Mouse (Mus musculus) forebrain, embryonic 16.5 days (tissue): Measurements from ENCODE around the gene Pcyt2. TPM values are rescaled to one million over a fixed set of nuclear protein-coding genes. Genes with fewer than 3 reads are reported as not detected.

ENCODE experiments used
- ATAC-seq: fragments of 200-750 bp; cut with Nextera tagmentation; 2 replicates; pipeline ENCODE4 v1.8.0; 2017; ENCODE audit warnings: mild to moderate bottlenecking, moderate library complexity
- H3K27ac ChIP-seq: fragments of 300-500 bp; sonication (generic); 2 replicates; pipeline ENCODE4 v1.5.1; 2014; ENCODE audit warnings: low read length, control low read depth
- H3K27me3 ChIP-seq: fragments of 300-500 bp; sonication (generic); replicated peaks from 2 replicates; pipeline ENCODE4 v1.6.1; 2014; ENCODE audit warnings: low read length; ENCODE audit not compliant: control insufficient read depth, insufficient read depth
- H3K36me3 ChIP-seq: fragments of 300-500 bp; sonication (generic); 2 replicates; pipeline ENCODE4 v1.6.1; 2014; ENCODE audit not compliant: control insufficient read depth, insufficient read depth
- H3K4me1 ChIP-seq: fragments of 300-500 bp; sonication (generic); replicated peaks from 2 replicates; pipeline ENCODE4 v1.6.1; 2014; ENCODE audit warnings: low read length; ENCODE audit not compliant: control insufficient read depth, insufficient read depth
- H3K4me2 ChIP-seq: fragments of 300-500 bp; sonication (generic); 2 replicates; pipeline ENCODE4 v1.6.1; 2014; ENCODE audit warnings: mild to moderate bottlenecking, low read length, control low read depth
- H3K4me3 ChIP-seq: fragments of 300-500 bp; sonication (generic); replicated peaks from 2 replicates; pipeline ENCODE4 v1.5.1; 2014; ENCODE audit warnings: mild to moderate bottlenecking, low read length, control low read depth
- H3K9ac ChIP-seq: fragments of 300-500 bp; sonication (generic); replicated peaks from 2 replicates; pipeline ENCODE4 v1.6.1; 2014; ENCODE audit warnings: low read depth, low read length, control low read depth
- H3K9me3 ChIP-seq: fragments of 300-500 bp; sonication (generic); 2 replicates; pipeline ENCODE4 v1.6.1; 2016; ENCODE audit warnings: low read length; ENCODE audit not compliant: control insufficient read depth
- WGBS: fragments of 180-500 bp; shearing (Covaris S2); extraction: QIAGEN DNeasy Blood & Tissue Kit; methylation state at CpG from one replicate; pipeline ENCODE4 v1.1.7; 2014; 5-methylcytosine and 5-hydroxymethylcytosine counted together
- polyA plus RNA-seq: library from polyadenylated mRNA; unstranded; fragments of >200 nt; fragmentation: Nextera tagmentation; extraction: Ambion mirVana; gene quantifications from 2 replicates; pipeline ENCODE4 v1.2.1, GENCODE M21; 2015

The Pcyt2 gene
- polyA plus RNA-seq, 1 experiment from 2014 or later: 234 TPM

DNA sequence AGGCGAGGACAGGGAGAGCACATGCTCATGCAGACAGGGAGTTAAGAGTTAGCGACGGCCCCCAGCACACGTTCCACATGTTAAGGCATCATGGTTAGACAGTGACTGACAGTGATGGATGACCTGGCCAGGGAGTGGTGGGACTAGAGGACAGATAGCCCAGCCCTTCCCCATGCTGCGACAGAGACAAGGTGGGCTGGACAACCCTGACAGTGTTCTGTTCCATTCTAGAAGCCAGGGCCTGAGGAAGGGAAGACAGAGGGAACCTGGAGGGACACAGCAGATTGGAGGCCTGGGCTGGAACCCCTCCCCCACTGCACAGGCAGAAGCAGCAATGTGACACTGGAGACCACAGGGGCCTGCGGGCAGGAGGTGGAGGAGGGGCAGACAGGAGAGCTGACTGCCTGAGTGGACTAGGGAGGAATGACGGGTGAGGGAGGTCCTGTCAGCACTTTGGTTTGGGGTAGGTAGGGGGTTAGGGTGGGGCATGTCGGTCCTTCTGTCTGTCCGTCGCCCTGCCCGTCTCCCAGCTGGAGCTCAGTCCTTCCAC lies 39.0 kb downstream of the Pcyt2 start:
- Histone ChIP-seq H3K4me3 (no peak overlapping the region), H3K4me2 (no peak overlapping the region), H3K36me3 (peaks cover 15% of the 10 kb centered on the region; the same call in 1 of the 2 replicates), H3K9ac (no peak overlapping the region), H3K4me1 (peaks cover 26% of the 10 kb centered on the region), H3K27me3 (no peaks in the 10 kb centered on the region), H3K9me3 (no peaks in the 10 kb centered on the region), H3K27ac (no peak overlapping the region)
- 88% methylated on average over 11 of the region's 11 CpGs for WGBS
- no peak for ATAC-seq

DNA sequence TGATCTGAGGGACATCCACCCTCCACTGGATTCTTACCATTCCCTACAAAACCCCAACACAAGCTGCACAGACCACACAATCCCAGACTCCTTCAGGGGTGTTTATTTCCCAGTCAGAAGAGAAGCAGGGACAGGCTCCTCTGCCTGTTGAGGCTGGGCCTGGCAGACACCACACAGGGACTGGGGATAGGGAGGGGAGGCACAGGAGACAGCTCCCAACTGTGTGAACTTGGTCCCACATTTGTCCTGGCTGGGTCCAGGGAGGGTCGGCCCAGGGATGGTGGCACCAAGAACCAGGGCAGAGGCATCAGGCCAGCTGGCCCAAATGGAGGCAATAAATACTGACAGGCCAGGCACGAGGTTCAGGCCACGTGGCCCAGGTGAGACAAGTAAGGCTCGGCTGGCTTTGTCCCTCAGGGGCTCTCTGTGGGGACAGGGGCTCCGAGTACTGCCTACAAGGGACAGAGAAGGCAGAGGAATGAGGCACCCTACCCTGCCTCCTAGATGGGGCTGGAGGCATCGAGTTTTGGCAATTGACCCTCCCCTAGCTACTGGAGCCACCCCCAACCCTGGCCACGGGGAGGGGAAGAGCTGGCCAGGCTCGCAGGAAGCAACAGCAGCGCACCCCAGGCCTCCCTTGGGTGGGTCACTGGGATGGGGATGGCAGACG lies 39.6 kb downstream of the Pcyt2 start:
- no peak for ATAC-seq
- Histone ChIP-seq H3K27ac (no peak overlapping the region), H3K4me1 (peaks cover 26% of the 10 kb centered on the region), H3K9me3 (no peaks in the 10 kb centered on the region), H3K9ac (no peak overlapping the region), H3K4me3 (no peak overlapping the region), H3K27me3 (no peaks in the 10 kb centered on the region), H3K4me2 (no peak overlapping the region), H3K36me3 (peaks cover 15% of the 10 kb centered on the region; the same call in 1 of the 2 replicates)
- 87% methylated on average over 10 of the region's 10 CpGs for WGBS

DNA sequence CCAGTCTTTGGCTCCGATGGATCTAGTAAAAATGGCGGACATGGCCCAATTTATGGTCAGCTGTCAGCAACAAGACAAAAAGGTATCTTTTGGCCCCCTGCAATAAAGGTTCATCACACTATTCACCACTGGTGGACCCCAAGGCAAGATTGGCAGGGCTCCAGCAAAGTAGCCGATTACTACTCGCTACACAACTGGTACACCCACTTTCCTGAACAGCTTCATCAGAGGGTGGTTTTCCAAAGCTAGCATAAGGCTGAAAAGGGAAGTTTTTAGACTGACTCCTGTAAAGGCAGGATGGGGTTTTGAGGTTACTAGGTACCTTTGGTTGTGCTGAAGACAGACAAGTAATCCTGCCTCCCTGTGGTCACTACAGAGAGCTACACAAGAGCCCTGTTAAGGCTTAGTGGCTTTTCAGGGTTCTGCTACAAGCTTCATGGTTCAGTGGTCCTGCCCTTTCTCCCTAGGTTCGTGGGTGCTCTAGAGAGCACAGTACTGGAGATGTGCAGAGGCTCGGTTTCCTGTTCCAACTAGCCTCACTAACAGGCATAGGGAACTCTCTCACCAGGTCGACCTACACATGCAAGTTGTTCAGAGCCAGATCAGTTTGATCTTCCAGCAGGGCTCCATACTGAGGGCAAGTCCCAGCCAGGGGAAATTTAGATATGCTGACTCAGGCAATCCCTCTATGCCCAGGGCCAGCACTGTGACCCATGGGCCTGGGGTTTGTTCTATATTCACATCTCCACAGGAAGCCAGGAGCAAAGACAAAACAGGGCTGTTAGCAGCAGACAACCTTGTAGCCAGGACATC lies 40.3 kb downstream of the Pcyt2 start:
- 82% methylated on average over 7 of the region's 7 CpGs for WGBS
- no peak for ATAC-seq

DNA sequence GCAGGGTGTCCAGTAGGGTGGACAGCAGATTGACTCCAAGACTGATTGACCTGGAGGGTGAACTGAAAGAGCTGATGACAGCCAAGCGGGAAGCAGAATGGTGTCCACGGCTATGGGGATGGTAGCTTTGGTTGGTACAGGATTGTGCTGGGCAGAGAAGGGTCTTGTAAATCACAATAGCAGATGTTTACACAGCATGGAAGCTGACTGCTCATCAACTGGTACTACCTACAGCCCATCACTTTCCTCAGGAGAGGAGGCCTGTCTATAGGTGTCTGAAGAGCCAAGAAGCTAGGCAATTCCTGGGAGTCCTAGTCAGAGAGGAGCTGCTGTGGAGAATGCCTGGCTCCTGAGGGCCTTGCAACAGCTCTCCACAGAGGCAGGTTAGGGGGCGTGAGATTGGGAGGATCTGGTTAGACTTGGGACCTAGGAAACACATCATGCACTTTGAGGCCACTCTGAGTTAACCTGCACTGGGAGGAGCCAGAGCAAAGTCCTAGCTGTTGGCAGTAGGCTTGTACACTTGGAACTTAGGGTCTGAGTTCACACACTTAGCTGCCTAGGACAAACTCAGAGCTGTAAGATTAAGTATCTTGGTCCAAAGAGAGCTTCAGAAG lies 41.3 kb downstream of the Pcyt2 start:
- no peak overlapping the region for H3K4me2 ChIP-seq
- no peak overlapping the region for H3K27ac ChIP-seq
- H3K4me1 ChIP-seq: peaks cover 26% of the 10 kb centered on the region
- ATAC-seq: no peak
- H3K9me3 ChIP-seq: no peaks in the 10 kb centered on the region
- peaks cover 15% of the 10 kb centered on the region; the same call in 1 of the 2 replicates for H3K36me3 ChIP-seq
- no peak overlapping the region for H3K9ac ChIP-seq
- H3K27me3 ChIP-seq: no peaks in the 10 kb centered on the region
- H3K4me3 ChIP-seq: no peak overlapping the region
- 89% methylated on average over 3 of the region's 3 CpGs for WGBS

More for the DNA sequence above, 40.3 kb downstream of the Pcyt2 start:
- Histone ChIP-seq H3K4me2 (no peak overlapping the region), H3K4me3 (no peak overlapping the region), H3K27me3 (no peaks in the 10 kb centered on the region), H3K9me3 (no peaks in the 10 kb centered on the region), H3K4me1 (peaks cover 26% of the 10 kb centered on the region), H3K27ac (no peak overlapping the region), H3K36me3 (peaks cover 15% of the 10 kb centered on the region; the same call in 1 of the 2 replicates), H3K9ac (no peak overlapping the region)

DNA sequence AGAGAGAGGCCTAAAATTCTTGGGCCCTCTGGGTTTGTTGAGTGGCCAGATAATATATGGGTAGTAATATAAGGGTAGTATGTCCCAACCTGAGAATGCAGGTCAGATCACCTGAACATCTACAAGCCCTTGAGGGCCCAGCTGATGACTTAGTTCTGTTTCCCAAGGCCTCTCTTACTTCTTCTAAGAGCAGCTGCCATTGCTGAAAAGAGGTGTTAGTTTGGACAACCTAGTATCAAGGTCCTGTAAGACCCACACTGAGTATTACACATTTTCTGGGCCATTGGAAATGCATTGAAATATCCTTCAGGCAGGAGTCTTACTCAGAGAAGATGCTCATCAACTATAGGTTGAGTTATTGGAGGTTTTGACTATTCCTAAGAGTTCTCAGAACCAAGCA lies 41.8 kb downstream of the Pcyt2 start:
- H3K27me3 ChIP-seq: no peaks in the 10 kb centered on the region
- H3K36me3 ChIP-seq: peaks cover 15% of the 10 kb centered on the region; the same call in 1 of the 2 replicates
- peaks cover 31% of the 10 kb centered on the region for H3K4me1 ChIP-seq
- no peak overlapping the region for H3K4me3 ChIP-seq
- no peak overlapping the region for H3K27ac ChIP-seq
- no peaks in the 10 kb centered on the region for H3K9me3 ChIP-seq
- no peak overlapping the region for H3K4me2 ChIP-seq
- H3K9ac ChIP-seq: no peak overlapping the region
- ATAC-seq: no peak

DNA sequence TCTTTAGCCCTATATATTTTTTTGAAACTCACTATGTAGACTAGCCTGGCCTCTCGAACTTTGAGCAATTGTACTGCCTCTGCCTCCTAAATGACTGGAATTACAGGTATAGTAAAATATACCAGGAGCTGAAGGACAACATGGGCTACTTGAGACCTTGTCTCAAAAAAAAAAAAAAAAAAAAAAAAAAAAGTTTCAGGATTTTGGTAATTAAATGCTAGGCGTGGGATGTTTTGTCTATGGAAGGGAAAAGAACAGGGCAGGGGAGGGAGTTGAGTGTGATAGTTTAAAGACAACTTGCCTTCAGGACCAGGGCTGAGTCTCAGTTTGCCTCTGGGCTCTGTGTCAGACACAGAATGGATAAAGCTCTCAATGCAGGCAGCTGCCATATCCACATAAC lies 42.7 kb downstream of the Pcyt2 start:
- Histone ChIP-seq H3K36me3 (peaks cover 19% of the 10 kb centered on the region; the same call in 1 of the 2 replicates), H3K27me3 (no peaks in the 10 kb centered on the region), H3K4me2 (no peak overlapping the region), H3K4me1 (peaks cover 27% of the 10 kb centered on the region), H3K9me3 (no peaks in the 10 kb centered on the region), H3K9ac (no peak overlapping the region), H3K27ac (no peak overlapping the region), H3K4me3 (no peak overlapping the region)
- 79% methylated on average over 2 of the region's 2 CpGs for WGBS
- no peak for ATAC-seq

DNA sequence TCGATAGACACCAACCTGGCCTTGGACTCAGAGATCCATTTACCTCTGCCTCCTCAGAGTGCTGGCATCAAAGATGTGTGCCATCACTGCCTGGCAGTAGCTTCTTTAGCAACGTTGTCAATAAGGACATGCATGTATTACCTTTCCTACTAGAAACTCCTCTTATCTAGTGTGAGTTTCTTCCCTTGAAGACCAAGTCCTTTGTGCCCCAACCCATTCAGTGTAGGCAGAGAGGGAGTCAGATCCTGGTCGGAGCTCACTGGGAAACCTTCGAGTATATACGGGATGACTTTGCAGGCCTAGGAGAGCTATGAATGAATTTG lies 43.5 kb downstream of the Pcyt2 start:
- H3K4me3 ChIP-seq: no peak overlapping the region; the same call in 1 of the 2 replicates
- ATAC-seq: no peak
- H3K9me3 ChIP-seq: no peaks in the 10 kb centered on the region
- no peak overlapping the region for H3K27ac ChIP-seq
- 38% methylated on average over 5 of the region's 5 CpGs for WGBS
- H3K27me3 ChIP-seq: no peaks in the 10 kb centered on the region
- peaks cover 16% of the 10 kb centered on the region; the same call in 1 of the 2 replicates for H3K36me3 ChIP-seq
- peak overlapping the region; percentile 15; the same call in 1 of the 2 replicates for H3K9ac ChIP-seq
- peak overlapping the region; percentile 82 for H3K4me2 ChIP-seq
- peaks cover 19% of the 10 kb centered on the region for H3K4me1 ChIP-seq

DNA sequence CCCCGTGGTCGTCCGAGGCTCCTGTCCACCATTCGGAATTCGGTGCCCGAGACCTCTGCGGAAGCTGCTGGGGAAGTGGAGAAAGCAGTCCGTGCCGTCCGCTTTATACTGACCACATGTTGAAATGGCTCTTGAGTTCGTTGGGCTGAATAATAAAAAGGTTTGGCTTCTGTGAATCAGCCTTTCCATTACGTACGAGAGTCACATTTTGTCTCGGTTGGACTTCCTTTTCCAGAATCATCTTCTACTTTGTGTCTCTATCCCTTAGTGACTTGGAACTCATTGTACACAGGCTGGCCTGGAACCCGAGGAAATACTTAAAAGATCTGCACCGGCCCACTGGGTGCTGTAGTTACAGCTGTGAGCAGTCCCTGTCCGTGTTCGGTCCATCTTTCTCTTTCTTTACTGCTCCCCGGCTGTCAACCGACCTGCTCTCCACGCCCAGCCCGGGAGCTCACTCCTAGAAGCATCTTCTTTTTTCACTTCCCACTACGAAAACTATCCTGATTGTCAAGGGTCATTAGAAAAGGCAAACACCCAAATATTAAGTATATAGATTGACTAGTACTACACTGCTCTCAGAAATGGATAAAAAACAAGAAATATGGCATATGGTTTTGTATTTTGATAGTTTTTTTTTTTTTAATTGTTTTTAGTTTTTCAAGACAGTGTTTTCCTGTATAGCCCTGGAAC lies 44.0 kb downstream of the Pcyt2 start:
- Histone ChIP-seq H3K27ac (peak overlapping the region; percentile 91), H3K36me3 (peaks cover 12% of the 10 kb centered on the region; the same call in 1 of the 2 replicates), H3K9ac (peak overlapping the region; percentile 80), H3K27me3 (no peaks in the 10 kb centered on the region), H3K4me1 (peaks cover 19% of the 10 kb centered on the region), H3K9me3 (no peaks in the 10 kb centered on the region), H3K4me3 (peak overlapping the region; percentile 97), H3K4me2 (peak overlapping the region; percentile 82)
- under 1% methylated on average over 23 of the region's 23 CpGs for WGBS
- ATAC-seq: no peak
